Mouse (Mus musculus): ENCODE results near the gene Fam57b.

- no peak for TF ChIP-seq GATA1 (IDR thresholded peaks at IDR 0.05; ENCODE audit: borderline replicate concordance, low read length)
- no peak for TF ChIP-seq FLI1 (IDR thresholded peaks at IDR 0.05; ENCODE audit: low read length)
These were observed 63.5 kb downstream of the Fam57b start for GRCm38 (mm10) chr7:126860987-126861386.
